Mouse (Mus musculus) heart, adult 2 months (tissue): ENCODE data around the gene Tob1.
A peak's percentile ranks its signal among the peaks of the same experiment; 100 is the strongest.

ENCODE experiments used
- CTCF ChIP-seq: fragments of 200-600 bp; IDR thresholded peaks from 2 replicates; pipeline ENCODE4 v1.8.1; 2022; ENCODE audit warnings: antibody characterized with exemption, mild to moderate bottlenecking, moderate library complexity
- EP300 ChIP-seq: fragments of 200-500 bp; IDR thresholded peaks from 2 replicates; pipeline ENCODE4 v1.6.1; 2011; ENCODE audit warnings: low read depth, low read length, control low read depth; ENCODE audit not compliant: insufficient read depth
- POLR2A ChIP-seq: fragments of 200-500 bp; IDR thresholded peaks from 2 replicates; pipeline ENCODE4 v1.6.1; 2011; ENCODE audit warnings: mild to moderate bottlenecking, low read depth, low read length, control low read depth; ENCODE audit not compliant: insufficient read depth

DNA sequence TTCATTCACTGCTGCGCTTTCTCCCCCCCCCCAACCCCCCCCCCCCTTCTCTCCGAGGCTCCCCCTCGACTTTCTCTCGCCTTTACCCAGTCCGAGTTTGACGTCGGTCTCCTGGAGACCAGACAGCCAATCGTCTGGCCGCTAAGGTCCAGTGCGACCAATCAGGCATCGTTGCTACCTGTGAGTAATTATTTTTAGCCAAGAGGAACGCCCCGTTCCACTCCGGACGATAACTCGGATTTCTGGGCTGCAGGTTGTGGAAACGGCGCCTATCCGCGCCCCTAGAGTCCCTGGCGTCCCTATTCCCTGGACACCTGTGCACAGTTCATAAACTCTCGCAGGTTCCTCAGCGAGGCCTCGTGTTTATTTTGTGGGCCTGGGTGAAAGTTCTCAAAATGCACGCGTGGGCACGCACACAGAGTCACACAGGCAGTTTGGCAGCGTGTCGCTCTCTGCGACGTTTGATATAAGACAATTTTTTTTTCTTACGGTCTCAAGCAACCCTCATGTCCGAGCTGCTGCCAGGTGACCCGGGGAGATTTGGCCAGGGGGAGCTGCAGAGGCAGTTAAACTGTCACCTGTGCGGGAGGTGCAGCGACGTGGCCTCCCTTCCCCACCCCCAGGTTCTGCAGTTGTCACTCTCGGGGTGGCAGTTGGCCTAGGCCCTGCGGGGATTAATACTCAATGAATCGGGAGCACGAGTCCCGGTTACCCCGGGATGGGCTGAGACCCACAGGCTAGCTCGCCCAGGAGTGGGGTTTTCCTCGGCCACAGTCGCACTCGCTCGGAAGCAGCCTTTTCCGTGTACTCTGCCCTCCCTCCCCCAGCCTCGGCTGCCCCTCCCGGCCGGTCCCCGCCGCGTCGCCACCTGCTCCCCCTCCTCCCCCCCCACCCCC is 815 bp upstream of the Tob1 start:
- no peak for TF ChIP-seq CTCF
- TF ChIP-seq EP300 = peak; percentile 16; the same call in 1 of the 2 replicates
- peak; percentile 92 for TF ChIP-seq POLR2A
